Mouse (Mus musculus): ENCODE measurements around the gene Sec16b. TPM values are rescaled to one million over a fixed set of nuclear protein-coding genes. Genes with fewer than 3 reads are reported as not detected.
A peak's percentile ranks its signal among the peaks of the same experiment; 100 is the strongest.

The Sec16b gene
- under 1 TPM; 0.33 to 0.51 TPM for total RNA-seq (2021)
- long read RNA-seq, experiment 1, partial matches to known transcripts = 1 of 1 reads
- long read RNA-seq, experiment 1, other reads (novel, unspliced or antisense) = 0 of 1 reads
- long read RNA-seq, experiment 2 = 0 reads

DNA sequence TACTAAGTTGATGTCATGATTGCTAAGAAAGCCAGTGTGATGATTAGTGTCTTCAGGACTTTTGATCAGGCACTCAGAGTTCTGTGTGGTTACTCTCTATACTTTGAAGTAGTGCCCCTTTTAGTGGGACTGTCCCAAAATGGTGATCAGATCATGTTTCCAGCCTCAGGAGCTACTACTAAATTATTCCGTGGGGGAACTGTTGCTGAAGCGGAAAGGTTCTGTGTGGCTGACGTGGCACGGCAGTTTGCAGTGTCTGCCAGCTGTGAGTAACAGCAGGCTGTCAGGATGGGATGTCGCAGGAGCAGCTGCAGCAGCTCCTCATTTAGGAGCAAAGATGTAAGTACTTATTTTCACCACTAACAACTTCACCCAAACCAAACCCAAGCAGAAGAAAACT lies at the start of gene Sec16b:
Gene Sec16b (plus strand): TSS at position 207 of the 400 bp plus-strand sequence.
- no peak for DNase-seq (ENCODE audit: low spot score in 2 of 2)

DNA sequence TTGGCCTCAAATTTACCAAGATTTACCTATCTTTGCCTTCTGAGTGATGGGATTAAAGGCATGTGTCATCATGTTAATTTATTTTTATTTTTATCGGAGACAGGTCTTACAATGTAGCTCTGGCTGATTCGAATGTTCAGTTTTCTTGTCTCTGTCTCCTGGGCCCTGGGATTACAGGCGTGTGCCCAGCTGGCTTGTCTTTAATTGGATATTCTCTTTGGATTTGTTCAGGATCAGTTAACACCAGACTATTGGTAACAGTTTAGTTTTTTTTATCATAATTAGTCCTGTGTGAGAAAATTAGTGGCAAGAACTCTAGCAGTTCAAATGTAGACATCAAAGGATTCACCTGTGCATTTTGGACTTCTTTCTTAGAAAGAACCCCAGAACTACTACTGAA lies 48.7 kb upstream of the Sec16b start:
- DNase-seq (ENCODE audit: low spot score in 2 of 2) = no peak

DNA sequence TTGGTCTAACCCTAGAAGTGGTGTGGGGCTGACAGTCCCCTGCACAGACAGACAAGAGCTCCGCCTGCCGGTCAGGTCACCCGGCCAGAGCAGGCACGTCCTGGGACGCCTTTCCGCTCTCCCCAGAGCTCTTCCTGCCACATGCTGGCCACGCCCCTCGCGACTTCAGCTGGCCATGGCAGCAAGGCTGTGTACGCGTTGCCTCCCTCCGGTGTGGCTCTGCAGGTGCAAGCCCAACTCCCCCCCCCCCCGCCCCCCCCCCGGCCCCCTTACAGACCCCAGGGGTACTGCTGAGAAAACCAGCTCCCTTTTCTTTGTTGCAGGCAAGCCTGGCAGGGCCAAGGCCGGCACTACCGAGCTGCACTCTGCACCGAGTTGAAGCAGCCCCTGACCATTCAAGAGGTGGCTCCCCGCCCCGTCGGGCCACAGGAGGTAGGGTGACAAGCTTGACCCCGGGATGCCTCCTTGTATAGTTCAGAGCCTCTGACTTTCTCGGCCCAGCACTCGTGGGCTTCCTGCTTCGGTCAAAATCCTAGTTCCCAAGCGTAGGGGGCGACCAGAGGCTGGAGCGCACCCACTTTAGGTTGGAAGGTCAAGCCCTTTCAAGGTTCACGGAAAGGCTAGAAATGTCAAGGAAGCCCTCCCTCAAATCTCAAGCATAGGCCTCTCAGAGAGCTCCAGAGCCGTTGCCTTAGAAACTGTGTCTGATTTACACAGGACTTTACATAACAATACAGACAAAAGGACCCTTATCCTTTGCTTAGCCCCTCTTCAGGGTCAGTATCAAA lies 47.9 kb upstream of the Sec16b start, which contains the start of gene Cryzl2:
Gene Cryzl2 (plus strand): TSS at position 157 of the 788 bp plus-strand sequence.
- no peak for DNase-seq (ENCODE audit: low spot score in 2 of 2)

DNA sequence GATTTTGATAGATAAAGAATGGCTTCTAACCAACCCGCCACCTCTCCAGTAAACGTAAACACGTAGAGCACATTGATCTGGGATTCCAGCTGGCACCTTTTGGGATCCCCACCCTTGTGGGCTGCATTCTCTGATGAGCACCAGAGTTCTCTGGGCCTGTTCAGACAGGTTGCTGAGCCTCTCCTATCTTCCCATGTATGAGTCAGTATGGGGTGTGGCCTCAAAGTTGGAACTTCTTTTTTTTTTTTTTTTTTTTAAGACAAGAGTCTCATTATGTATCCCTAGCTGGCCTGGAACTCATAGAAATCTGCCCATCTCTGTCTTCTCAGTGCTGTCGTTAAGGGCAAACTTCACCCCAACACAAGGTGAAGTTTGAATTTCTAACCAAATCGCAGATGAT lies 46.6 kb upstream of the Sec16b start:
- DNase-seq (ENCODE audit: low spot score in 2 of 2) = no peak

DNA sequence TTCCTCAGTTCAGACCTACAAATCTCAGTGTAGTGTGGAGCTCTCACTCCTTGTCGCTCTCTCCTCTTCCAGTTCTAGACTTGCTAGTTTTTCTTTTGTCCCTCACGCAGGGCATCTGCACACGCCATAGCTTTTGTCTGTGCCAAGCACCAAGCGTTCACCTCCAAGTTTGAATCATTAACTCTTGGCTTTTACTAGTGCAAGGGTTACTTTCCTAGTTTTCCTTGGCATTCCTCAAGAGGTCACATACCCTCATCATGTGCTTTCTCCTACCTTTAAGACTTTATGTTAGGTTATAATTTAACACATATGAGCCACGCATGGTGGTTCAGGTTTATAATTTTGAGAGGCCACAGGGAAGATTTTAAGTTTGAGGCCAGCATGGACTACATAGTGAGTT lies 45.3 kb upstream of the Sec16b start:
- DNase-seq (ENCODE audit: low spot score in 2 of 2) = no peak

DNA sequence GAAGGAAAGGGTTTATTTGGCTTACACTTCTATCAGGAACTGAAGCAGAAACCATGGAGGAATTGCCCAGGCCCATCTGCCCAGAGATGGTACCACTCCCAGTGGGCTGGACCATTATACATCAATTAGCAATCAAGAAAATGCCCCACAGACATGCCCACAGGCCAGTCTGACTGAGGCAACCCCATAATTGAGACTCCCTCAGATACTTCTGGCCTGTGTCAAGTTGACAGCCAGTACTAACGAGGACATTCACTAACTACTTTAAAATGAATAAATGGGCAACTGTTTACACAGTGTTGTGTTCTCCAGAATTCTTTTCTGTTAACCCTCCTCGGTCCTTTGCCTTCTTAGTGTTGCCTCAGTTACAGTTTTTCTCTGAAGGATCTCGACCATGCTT lies 44.2 kb upstream of the Sec16b start:
- no peak for DNase-seq (ENCODE audit: low spot score in 2 of 2)

DNA sequence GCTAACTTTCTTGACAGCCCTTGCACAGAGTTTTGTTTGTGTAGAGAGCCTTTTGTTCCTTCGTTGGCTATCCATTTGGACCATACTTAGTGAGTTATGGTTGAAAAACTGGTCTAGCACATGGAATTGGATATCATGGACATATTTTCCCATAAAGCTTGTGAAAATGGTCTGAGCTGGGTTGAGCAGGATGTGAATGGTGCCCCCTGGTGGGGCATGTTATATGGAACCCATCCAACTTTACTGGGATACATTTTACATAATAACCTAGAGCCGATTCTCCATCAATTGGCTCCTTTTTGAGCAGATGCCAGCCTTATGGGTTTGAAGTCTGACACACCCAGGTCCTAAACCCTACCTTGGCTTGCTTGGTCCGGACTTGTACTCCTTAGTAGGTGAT lies 41.3 kb upstream of the Sec16b start:
- DNase-seq (ENCODE audit: low spot score in 2 of 2) = peak in 1 of 2 experiments; percentile 64

DNA sequence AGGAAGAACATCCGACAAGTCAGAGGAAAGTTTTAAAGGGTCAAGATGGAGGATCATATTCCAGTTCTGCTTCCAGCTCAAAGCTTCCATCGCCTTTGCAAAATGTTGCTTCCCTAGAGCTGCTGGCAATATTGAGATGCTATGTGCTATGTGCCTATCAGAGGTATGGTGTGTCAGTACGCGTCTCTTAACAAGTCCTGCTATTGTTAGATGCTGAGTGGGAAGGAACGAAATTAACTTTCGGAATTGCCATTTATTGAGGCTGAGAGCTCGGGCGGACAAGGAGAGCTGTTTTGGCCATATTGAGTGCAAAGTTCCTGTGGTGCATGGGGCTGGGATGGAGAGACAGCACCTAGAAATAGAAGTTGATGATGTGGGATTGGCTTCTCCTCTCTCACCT lies 38.7 kb upstream of the Sec16b start:
- no peak for DNase-seq (ENCODE audit: low spot score in 2 of 2)

DNA sequence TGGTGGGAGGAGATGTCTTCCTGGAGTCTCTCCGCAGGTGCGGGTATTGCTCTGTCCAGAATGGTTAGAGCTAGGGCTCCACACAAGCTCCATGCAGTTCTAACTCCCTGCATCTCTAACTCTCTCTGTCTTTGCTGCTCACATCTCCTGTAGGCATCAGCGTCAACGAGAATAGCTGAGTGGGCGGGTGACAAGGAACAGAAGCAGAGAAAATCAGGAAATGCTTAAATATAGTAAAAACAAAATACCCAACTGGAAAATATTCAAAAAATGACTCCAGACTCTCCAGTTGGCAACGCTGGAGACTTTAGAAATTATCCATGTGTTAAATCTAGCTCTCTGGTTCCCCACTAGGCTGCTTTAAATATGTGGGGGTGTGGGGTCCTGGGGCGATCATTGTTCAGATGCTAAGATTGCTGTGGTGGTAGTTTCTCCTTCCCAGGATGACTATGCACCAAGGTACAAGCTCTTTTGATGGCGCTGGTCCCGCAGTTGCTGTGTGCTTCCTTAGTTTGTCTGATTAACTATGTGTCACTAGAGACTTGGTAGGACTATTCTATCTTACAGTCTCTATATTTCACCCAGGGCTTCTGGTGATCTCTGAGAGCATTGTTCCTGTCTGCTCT lies 35.7 kb upstream of the Sec16b start:
- DNase-seq (ENCODE audit: low spot score in 2 of 2) = peak in 1 of 2 experiments; percentile 78

DNA sequence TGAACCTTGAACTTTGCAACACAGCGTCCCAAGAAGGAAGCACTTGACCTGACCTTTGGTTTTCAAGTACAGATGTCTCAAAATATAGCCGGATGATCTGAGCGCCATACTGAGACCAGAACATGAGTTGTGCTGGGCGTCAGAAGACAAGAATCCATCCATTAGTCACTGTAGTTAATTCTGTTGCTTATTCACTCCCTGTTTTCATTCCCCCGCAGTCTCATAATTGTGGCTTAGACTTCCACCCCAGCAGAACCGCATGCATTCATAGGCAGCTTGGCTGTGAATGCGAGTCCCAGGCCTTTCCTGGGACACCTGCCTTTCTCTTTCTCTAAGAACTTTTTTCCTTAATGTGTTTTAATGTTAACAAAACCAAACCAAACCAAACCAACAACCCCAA lies 33.8 kb upstream of the Sec16b start:
- DNase-seq (ENCODE audit: low spot score in 2 of 2) = no peak

DNA sequence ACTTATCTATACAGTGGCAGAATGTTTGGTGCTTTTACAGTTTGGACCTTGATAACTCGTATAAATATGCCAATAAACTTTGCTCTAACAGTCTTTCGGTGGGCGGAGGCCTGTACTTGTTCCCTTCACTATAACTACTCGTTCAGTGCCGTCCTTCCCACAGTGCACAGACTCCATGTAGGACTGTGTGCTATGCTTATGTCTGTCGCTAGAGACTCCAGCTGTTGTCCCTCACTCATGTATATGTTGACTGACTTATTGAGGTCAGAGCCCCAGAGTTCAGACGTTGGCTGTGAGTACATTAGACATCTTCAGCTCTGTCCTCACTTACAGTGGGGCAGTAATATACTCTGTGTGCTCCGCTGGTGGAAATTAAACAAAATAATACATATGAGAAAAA lies 31.7 kb upstream of the Sec16b start:
- no peak for DNase-seq (ENCODE audit: low spot score in 2 of 2)

DNA sequence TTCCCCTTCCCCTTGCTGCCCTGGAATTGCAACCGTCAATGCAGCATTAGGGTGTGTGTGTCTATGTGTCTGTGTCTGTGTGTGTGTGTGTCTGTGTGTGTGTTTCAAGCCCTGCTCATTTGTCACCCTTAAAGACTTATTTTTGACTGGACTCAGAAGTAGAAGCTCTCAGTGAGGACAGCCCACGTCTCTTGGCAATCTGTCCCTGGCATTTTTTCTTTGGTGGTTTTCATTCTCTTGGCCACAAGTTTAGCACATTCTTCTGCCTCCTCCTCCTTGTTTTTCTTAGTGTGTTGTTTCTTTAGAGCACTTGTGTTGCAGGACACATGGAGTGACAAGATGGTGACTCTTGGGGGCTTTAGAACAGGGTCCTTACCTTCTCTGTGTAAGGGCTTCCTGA lies 30.3 kb upstream of the Sec16b start:
- no peak for DNase-seq (ENCODE audit: low spot score in 2 of 2)

DNA sequence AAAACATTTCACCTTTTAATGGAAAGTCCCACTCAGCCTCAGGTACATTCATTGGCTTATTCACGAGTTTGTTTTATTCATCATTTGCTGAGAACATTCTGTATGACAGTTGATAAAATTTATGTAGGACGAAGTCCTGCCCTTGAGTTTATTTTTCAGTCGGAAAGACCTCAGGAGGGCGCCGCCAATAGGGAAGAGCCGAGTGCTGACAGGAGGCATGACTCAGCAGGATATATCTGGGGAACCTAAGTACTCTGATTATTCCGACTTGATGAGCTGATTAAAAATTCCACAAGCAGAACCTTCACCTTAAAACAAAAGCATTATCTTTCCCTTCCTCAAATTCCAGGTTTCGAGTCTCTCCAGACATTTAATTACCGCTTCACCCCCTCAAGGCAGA lies 26.4 kb upstream of the Sec16b start:
- DNase-seq (ENCODE audit: low spot score in 2 of 2) = no peak

DNA sequence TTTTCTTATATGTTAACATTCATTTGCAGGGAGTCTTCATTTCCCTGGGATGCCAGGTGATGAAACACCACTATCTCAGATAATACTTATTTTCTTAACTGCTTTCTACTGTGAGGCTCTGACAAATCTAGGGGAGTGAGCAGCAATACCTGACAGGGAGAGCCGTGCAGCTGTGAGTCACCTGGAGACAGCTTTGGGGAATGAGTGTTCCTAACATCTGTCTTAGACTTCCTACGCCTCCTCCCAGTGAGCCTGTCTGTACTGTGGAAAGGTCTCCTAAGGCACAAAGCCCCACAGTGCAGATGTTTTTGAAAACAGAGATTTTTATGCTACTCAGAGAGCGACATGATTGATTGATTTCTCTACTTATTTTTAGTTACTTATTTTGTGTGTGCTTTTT lies 25.6 kb upstream of the Sec16b start:
- DNase-seq (ENCODE audit: low spot score in 2 of 2) = no peak

DNA sequence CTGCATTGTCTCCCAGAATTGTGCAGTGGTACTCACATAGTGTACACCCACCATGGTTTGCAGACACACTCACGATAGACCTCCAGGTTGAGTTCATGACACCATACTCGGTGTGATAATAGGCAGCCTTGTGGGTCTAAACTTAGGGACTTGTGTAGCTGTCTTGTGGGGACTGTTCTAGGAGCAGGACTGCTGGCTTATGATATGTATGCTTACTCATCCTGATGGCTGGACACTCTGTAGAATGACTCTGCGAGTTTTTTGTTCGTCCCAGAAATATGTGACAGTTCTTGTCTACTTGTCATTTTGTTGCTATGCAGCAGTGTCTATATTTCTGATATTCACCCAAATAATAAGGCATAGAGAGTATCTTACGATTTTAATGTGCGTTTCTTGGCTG lies 24.9 kb upstream of the Sec16b start:
- no peak for DNase-seq (ENCODE audit: low spot score in 2 of 2)

DNA sequence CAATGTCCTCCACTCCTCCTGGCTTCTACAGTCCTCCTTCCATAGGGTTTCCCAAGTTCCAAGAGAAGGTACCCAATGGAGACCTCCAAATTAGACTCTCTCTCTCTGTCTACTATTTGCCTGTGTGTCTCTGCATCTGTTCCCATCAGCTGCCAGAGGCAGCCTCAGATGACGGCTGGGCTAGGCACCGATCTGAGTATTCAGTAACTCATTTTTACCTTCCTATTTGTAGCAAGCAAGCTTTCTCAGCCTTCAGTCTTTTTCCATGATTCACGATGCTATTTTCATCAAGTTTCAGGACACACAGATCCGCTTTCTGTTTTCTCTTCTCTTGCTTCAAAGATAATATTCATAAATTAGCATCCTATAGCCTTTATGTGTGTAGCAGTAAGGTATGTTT lies 22.4 kb upstream of the Sec16b start:
- DNase-seq (ENCODE audit: low spot score in 2 of 2) = no peak

DNA sequence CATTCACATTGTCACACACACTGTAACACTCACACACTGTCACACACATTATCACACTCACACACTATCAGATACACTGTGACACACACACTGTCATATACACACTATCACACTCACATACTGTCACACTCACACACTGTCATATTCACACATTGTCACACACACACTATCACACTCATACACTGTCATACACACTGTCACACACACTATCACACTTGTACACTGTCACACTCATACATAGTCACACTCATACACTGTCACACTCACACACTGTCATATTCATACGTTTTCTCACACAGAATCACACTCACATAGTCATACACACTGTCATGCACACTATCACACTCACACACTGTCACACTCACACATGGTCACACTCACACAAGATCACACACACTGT lies 5.9 kb upstream of the Sec16b start:
- DNase-seq (ENCODE audit: low spot score in 2 of 2) = no peak

DNA sequence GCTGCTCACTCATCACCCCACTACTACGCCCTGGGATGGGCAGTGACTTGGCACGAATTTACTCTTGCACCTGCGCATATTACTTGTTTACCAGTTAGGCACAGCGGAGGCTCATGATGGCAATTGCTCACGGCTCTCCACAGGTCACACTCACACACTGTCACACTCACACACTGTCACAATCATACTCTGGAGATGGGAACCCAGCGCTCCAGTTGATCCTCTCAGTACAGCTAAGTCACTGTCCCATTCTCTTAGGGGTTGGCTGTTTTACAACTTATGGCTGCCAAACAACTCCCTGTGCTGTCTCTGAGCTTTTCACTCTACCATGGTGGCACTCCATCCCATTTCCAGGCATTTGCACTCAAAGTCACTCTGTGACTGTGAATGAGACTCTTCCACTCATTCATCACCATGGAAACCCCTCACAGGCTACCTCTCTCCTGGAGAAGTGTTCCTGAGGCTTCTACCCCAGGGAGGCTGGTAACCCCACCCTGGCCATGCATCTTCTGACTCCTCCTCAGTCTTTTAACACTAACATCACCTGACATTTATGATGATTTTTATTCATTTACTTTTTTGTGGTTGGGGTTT lies 5.1 kb upstream of the Sec16b start:
- DNase-seq (ENCODE audit: low spot score in 2 of 2) = no peak

DNA sequence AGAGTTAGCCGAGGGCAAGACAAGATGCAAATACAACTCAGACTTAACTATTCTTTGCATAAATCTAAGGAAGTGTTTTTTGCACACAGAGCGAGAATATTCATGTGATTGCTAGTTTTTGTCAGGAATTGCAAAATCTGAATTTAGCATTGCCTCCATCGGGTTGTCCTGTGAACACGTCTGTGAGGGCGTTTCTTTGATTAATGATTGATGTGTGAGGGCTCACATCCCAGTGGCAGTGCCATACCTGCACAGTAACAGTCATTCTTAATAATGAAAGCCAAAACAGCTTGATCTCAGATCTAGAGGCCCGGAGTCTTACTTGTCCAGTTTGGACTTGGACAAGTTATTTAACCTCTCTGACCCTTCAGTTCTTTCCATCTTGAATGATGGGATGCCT lies 3.5 kb upstream of the Sec16b start:
- no peak for DNase-seq (ENCODE audit: low spot score in 2 of 2)

DNA sequence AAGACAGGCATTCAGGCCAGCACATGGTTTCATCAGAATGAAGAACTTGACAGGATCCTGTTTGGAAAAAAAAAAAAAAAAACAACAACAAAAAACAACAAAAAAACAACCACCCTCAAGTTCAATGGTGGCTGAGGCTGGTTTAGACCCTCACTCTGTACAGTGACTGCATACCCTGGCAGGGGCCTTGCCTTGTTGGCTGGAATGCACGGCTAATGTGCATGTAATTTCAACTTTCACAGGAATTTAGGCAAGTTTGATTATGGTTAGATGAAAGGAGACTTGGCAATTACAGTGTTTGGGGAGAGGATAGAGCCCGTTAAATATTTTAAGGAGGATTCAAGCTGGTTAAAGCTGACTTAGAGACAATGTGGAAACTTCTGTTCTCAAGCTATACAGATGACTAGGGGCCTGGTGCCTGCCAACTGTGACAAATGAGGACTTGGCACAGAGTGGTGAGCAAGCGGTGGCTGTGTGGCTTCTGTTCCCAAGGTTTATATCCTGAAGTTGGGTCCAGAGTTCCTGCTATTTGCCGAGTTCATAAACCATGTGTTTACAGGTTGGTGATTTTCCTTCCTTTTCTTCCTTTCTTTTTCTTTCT lies 567 bp downstream of the Sec16b start:
- peak in 1 of 2 experiments; percentile 69 for DNase-seq (ENCODE audit: low spot score in 2 of 2)

DNA sequence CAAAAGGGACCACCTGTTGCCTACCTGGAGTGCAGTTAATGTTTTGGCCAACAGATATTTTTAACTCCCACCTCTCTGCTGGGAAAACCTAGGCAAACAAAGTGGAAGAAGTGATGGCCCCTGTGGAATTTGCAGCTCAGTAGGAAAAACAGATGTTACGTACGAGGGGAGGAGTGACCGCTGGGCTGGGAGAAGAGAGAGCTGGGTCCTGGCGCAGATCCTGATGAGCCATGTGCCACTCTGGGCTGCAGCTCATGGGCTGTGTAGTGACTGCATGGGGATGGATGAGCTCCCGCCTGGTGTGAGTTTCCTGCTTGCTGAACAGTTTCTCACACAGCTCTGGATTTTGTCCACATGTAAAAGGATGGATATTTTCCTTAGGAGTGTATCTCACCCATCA lies 1.3 kb downstream of the Sec16b start:
- no peak for DNase-seq (ENCODE audit: low spot score in 2 of 2)

Measured in layer of hippocampus, postnatal 14 days (tissue).